In genomic region chr10:64641576-64641975, GRCm38 (mm10) we compare ENCODE assay signal across 10 mouse cellular contexts.
DNase-seq lines count a peak whose midpoint lies in the region; ATAC-seq and TF ChIP-seq lines count a peak whose summit lies in the region.
"Had no signal": no experiment of that assay in that cellular context is flagged by ENCODE, and none has a peak within 500 bp of the region (broad histone marks: within the 10 kb centered on the region; RNA-seq: fewer than 3 reads in every experiment).

No protein-coding gene starts in this region.

- 51% methylated on average over 8 of the region's 8 CpGs for WGBS in intestine, postnatal 0 days
- 34% methylated on average over 8 of the region's 8 CpGs for WGBS in intestine, embryonic 15.5 days
- 32% methylated on average over 8 of the region's 8 CpGs for WGBS in lung, postnatal 0 days
- 68% methylated on average over 8 of the region's 8 CpGs for WGBS in heart, adult 2 months

- ATAC-seq in intestine, postnatal 0 days = no peak
- no peak for ATAC-seq in intestine, embryonic 15.5 days
- peak; percentile 59 for ATAC-seq in lung, postnatal 0 days

- no peak overlapping the region for H3K27ac ChIP-seq in intestine, postnatal 0 days (ENCODE audit: low read depth, low read length)
- H3K27ac ChIP-seq in intestine, embryonic 15.5 days = no peak overlapping the region
- H3K27ac ChIP-seq in lung, postnatal 0 days (ENCODE audit: low read length) = no peak overlapping the region
- no peak overlapping the region for H3K27ac ChIP-seq in heart, adult 2 months
- H3K27ac ChIP-seq: stomach, embryonic 15.5 days had no signal

- peak; percentile 9 for DNase-seq in embryo, embryonic 10.5 days (ENCODE audit: low spot score)
- DNase-seq in kidney, adult 18-20 months = peak; percentile 2
- peak; percentile 61 for DNase-seq in lung, postnatal 0 days (ENCODE audit: low spot score)
- DNase-seq in heart, adult 2 months = no peak
- no peak for DNase-seq in adrenal gland, adult 8-10 months
- DNase-seq in thymus, adult 18-20 months = no peak

- TF ChIP-seq EP300 in lung, postnatal 0 days (IDR thresholded peaks at IDR 0.05) = no peak
- TF ChIP-seq EP300 in heart, adult 2 months (IDR thresholded peaks at IDR 0.05; ENCODE audit: insufficient read depth, low read depth, low read length) = no peak

- H3K9me3 ChIP-seq in intestine, postnatal 0 days (ENCODE audit: control insufficient read depth) = no peaks in the 10 kb centered on the region
- H3K9me3 ChIP-seq in intestine, embryonic 15.5 days = no peaks in the 10 kb centered on the region
- H3K9me3 ChIP-seq in lung, postnatal 0 days (ENCODE audit: low read length) = no peaks in the 10 kb centered on the region
- H3K9me3 ChIP-seq: megakaryocyte, embryonic 14.5 days; stomach, embryonic 15.5 days had no signal

- H3K27me3 ChIP-seq in intestine, postnatal 0 days (replicated peaks; ENCODE audit: control insufficient read depth, insufficient read depth, low read length) = no peaks in the 10 kb centered on the region
- H3K27me3 ChIP-seq in intestine, embryonic 15.5 days (replicated peaks) = no peaks in the 10 kb centered on the region
- no peaks in the 10 kb centered on the region for H3K27me3 ChIP-seq in lung, postnatal 0 days (replicated peaks; ENCODE audit: insufficient read depth, low read length)
- H3K27me3 ChIP-seq in heart, adult 2 months (ENCODE audit: control insufficient read depth, insufficient read depth, low read length) = no peaks in the 10 kb centered on the region
- H3K27me3 ChIP-seq: megakaryocyte, embryonic 14.5 days; stomach, embryonic 15.5 days had no signal

- H3K79me2 ChIP-seq in heart, adult 2 months (replicated peaks; ENCODE audit: control insufficient read depth, insufficient read depth, low read length) = no peaks in the 10 kb centered on the region

- no peak for TF ChIP-seq POLR2A in heart, adult 2 months (IDR thresholded peaks at IDR 0.05; ENCODE audit: insufficient read depth, low read depth, low read length)

- no peak overlapping the region for H3K4me2 ChIP-seq in intestine, postnatal 0 days (replicated peaks; ENCODE audit: low read depth)
- H3K4me2 ChIP-seq in intestine, embryonic 15.5 days (replicated peaks) = no peak overlapping the region
- H3K4me2 ChIP-seq in lung, postnatal 0 days (replicated peaks; ENCODE audit: low read depth, low read length) = no peak overlapping the region
- H3K4me2 ChIP-seq: stomach, embryonic 15.5 days had no signal

- H3K9ac ChIP-seq in intestine, postnatal 0 days (ENCODE audit: low read depth, low read length) = no peak overlapping the region
- H3K9ac ChIP-seq in intestine, embryonic 15.5 days = no peak overlapping the region
- H3K9ac ChIP-seq in lung, postnatal 0 days (replicated peaks; ENCODE audit: low read depth) = no peak overlapping the region
- no peak overlapping the region for H3K9ac ChIP-seq in heart, adult 2 months (ENCODE audit: low read depth, low read length)
- H3K9ac ChIP-seq: stomach, embryonic 15.5 days had no signal

- H3K4me1 ChIP-seq in intestine, postnatal 0 days (replicated peaks; ENCODE audit: control insufficient read depth, insufficient read depth, low read length) = no peaks in the 10 kb centered on the region
- H3K4me1 ChIP-seq in intestine, embryonic 15.5 days (replicated peaks) = no peaks in the 10 kb centered on the region
- no peaks in the 10 kb centered on the region for H3K4me1 ChIP-seq in lung, postnatal 0 days (ENCODE audit: insufficient read depth, low read depth, low read length)
- H3K4me1 ChIP-seq in heart, adult 2 months (ENCODE audit: control insufficient read depth, insufficient read depth, low read length) = no peaks in the 10 kb centered on the region
- H3K4me1 ChIP-seq: megakaryocyte, embryonic 14.5 days; stomach, embryonic 15.5 days had no signal

- no peaks in the 10 kb centered on the region for H3K36me3 ChIP-seq in intestine, postnatal 0 days (ENCODE audit: control insufficient read depth, insufficient read depth)
- no peaks in the 10 kb centered on the region for H3K36me3 ChIP-seq in intestine, embryonic 15.5 days
- H3K36me3 ChIP-seq in lung, postnatal 0 days (ENCODE audit: insufficient read depth, low read length) = no peaks in the 10 kb centered on the region
- H3K36me3 ChIP-seq in heart, adult 2 months (ENCODE audit: control insufficient read depth, insufficient read depth, low read length) = no peaks in the 10 kb centered on the region
- H3K36me3 ChIP-seq: stomach, embryonic 15.5 days had no signal

- peak; percentile 14; the same call in 1 of the 2 replicates for TF ChIP-seq CTCF in intestine, postnatal 0 days (IDR thresholded peaks at IDR 0.05; ENCODE audit: low read depth)
- TF ChIP-seq CTCF in lung, postnatal 0 days (IDR thresholded peaks at IDR 0.05) = peak; percentile 28
- TF ChIP-seq CTCF in heart, adult 2 months (IDR thresholded peaks at IDR 0.05) = no peak

- intact Hi-C loops in heart, adult 2 months (cut with DNase I) = no loop called here

- H3K4me3 ChIP-seq in intestine, postnatal 0 days (ENCODE audit: low read depth, low read length) = no peak overlapping the region
- H3K4me3 ChIP-seq in intestine, embryonic 15.5 days (replicated peaks) = no peak overlapping the region
- H3K4me3 ChIP-seq in lung, postnatal 0 days (ENCODE audit: low read depth, low read length) = no peak overlapping the region
- no peak overlapping the region for H3K4me3 ChIP-seq in heart, adult 2 months
- H3K4me3 ChIP-seq: megakaryocyte, embryonic 14.5 days; stomach, embryonic 15.5 days had no signal

Comparison
In these comparisons a context has a peak if more than half of its experiments do, and no peak if none do; other contexts are left out.
1. DNase-seq: peak in embryo, embryonic 10.5 days (single experiment), kidney, adult 18-20 months (single experiment) and lung, postnatal 0 days (single experiment); none in heart, adult 2 months (0 of 2), adrenal gland, adult 8-10 months (single experiment) and thymus, adult 18-20 months (0 of 2).